Mouse (Mus musculus) MEL (cell line): ENCODE results near the gene Bcap29. TPM values are rescaled to one million over a fixed set of nuclear protein-coding genes. Genes with fewer than 3 reads are reported as not detected.

Source experiments
- DNase-seq: peaks from one replicate; pipeline ENCODE4 v3.0.0; 2011; ENCODE audit warnings: low read depth, low spot score
- H3K27ac ChIP-seq: 2 replicates; pipeline ENCODE4 v1.5.1; 2012; ENCODE audit warnings: low read depth, mild to moderate bottlenecking, control low read depth, low read length, moderate library complexity; ENCODE audit not compliant: control insufficient read depth
- H3K27me3 ChIP-seq, 2 experiments: fragments of 150-350 bp in 1 of 2; sonication (generic) in 1 of 2; 2 replicates each; pipeline ENCODE4 v1.6.1; 2012; ENCODE audit warnings: low read length in 2 of 2, mild to moderate bottlenecking in 2 of 2, improper control_type of control experiment in 1 of 2, moderate library complexity in 1 of 2; ENCODE audit not compliant: insufficient read depth in 2 of 2, control insufficient read depth in 1 of 2
- H3K36me3 ChIP-seq, 2 experiments: 2 replicates each; pipeline ENCODE4 v1.6.1; 2012 to 2014; ENCODE audit warnings: low read length in 2 of 2, improper control_type of control experiment in 1 of 2, inconsistent platforms in 1 of 2, mild to moderate bottlenecking in 1 of 2; ENCODE audit not compliant: insufficient read depth in 2 of 2, control insufficient read depth in 1 of 2
- H3K4me1 ChIP-seq, 2 experiments: fragments of 150-350 bp in 1 of 2; sonication (generic) in 1 of 2; 2 replicates each; pipeline ENCODE4 v1.6.1; 2012; ENCODE audit warnings: low read length in 2 of 2, improper control_type of control experiment in 1 of 2, mild to moderate bottlenecking in 1 of 2; ENCODE audit not compliant: insufficient read depth in 2 of 2, control insufficient read depth in 1 of 2
- H3K4me3 ChIP-seq, 2 experiments: fragments of 150-350 bp in 1 of 2; sonication (generic) in 1 of 2; 2 replicates each; pipeline ENCODE4 v1.5.1; 2012; ENCODE audit warnings: low read depth in 2 of 2, low read length in 2 of 2, mild to moderate bottlenecking in 2 of 2, moderate library complexity in 2 of 2, control low read depth in 1 of 2, improper control_type of control experiment in 1 of 2; ENCODE audit not compliant: control insufficient read depth in 1 of 2, insufficient read depth in 1 of 2
- H3K79me2 ChIP-seq: 2 replicates; pipeline ENCODE4 v1.6.1; 2012; ENCODE audit warnings: mild to moderate bottlenecking, low read length, moderate library complexity; ENCODE audit not compliant: control insufficient read depth, poor library complexity, insufficient read depth
- H3K9ac ChIP-seq: 2 replicates; pipeline ENCODE4 v1.6.1; 2012; ENCODE audit warnings: low read depth, mild to moderate bottlenecking, control low read depth, low read length, moderate library complexity; ENCODE audit not compliant: control insufficient read depth, poor library complexity, severe bottlenecking
- H3K9me3 ChIP-seq: fragments of 150-350 bp; sonication (generic); replicated peaks from 2 replicates; pipeline ENCODE4 v1.6.1; 2012; ENCODE audit warnings: mild to moderate bottlenecking, low read length, improper control_type of control experiment, moderate library complexity; ENCODE audit not compliant: insufficient read depth
- BHLHE40 ChIP-seq: IDR thresholded peaks from 2 replicates; pipeline ENCODE4 v1.6.1; 2012; ENCODE audit warnings: low read depth, mild to moderate bottlenecking, inconsistent platforms, low read length, improper control_type of control experiment, borderline replicate concordance
- CHD2 ChIP-seq: IDR thresholded peaks from 2 replicates; pipeline ENCODE4 v1.6.1; 2011; ENCODE audit warnings: low read length, improper control_type of control experiment
- EP300 ChIP-seq, 2 experiments: IDR thresholded peaks; 2 replicates each; pipeline ENCODE4 v1.6.1; 2011; ENCODE audit warnings: improper control_type of control experiment in 2 of 2, low read length in 2 of 2, low read depth in 1 of 2, mild to moderate bottlenecking in 1 of 2
- ETS1 ChIP-seq: IDR thresholded peaks from 2 replicates; pipeline ENCODE4 v1.6.1; 2012; ENCODE audit warnings: low read depth, mild to moderate bottlenecking, inconsistent platforms, low read length, improper control_type of control experiment, moderate library complexity
- GATA1 ChIP-seq: IDR thresholded peaks from 2 replicates; pipeline ENCODE4 v1.6.1; 2011; ENCODE audit warnings: low read depth, low read length, improper control_type of control experiment
- HCFC1 ChIP-seq: IDR thresholded peaks from 2 replicates; pipeline ENCODE4 v1.6.1; 2012; ENCODE audit warnings: low read depth, mild to moderate bottlenecking, inconsistent platforms, low read length, improper control_type of control experiment, moderate library complexity
- JUND ChIP-seq: IDR thresholded peaks from 2 replicates; pipeline ENCODE4 v1.6.1; 2011; ENCODE audit warnings: low read depth, mild to moderate bottlenecking, improper control_type of control experiment, low read length
- KAT2A ChIP-seq: conservative IDR thresholded peaks from 2 replicates; pipeline ENCODE4 v1.6.1; 2012; ENCODE audit warnings: low read depth, low read length, improper control_type of control experiment, inconsistent platforms
- MAZ ChIP-seq: IDR thresholded peaks from 2 replicates; pipeline ENCODE4 v1.6.1; 2012; ENCODE audit warnings: low read depth, mild to moderate bottlenecking, inconsistent platforms, low read length, improper control_type of control experiment
- MEF2A ChIP-seq: IDR thresholded peaks from 2 replicates; pipeline ENCODE4 v1.6.1; 2014; ENCODE audit warnings: low read depth, mild to moderate bottlenecking, inconsistent platforms, low read length, improper control_type of control experiment; ENCODE audit not compliant: poor library complexity, insufficient replicate concordance, severe bottlenecking; ENCODE audit errors: extremely low read depth
- MXI1 ChIP-seq: IDR thresholded peaks from 2 replicates; pipeline ENCODE4 v1.6.1; 2011; ENCODE audit warnings: mild to moderate bottlenecking, low read depth, low read length, improper control_type of control experiment
- MYB ChIP-seq: IDR thresholded peaks from 2 replicates; pipeline ENCODE4 v1.6.1; 2011; ENCODE audit warnings: mild to moderate bottlenecking, low read depth, low read length, improper control_type of control experiment
- MYC ChIP-seq: IDR thresholded peaks from 2 replicates; pipeline ENCODE4 v1.6.1; 2011; ENCODE audit warnings: low read depth, mild to moderate bottlenecking, low read length, improper control_type of control experiment, moderate library complexity
- NELFE ChIP-seq: IDR thresholded peaks from 2 replicates; pipeline ENCODE4 v1.6.1; 2011; ENCODE audit warnings: low read depth, low read length, improper control_type of control experiment
- NRF1 ChIP-seq: IDR thresholded peaks from 2 replicates; pipeline ENCODE4 v1.6.1; 2014; ENCODE audit warnings: low read depth, mild to moderate bottlenecking, inconsistent platforms, low read length, improper control_type of control experiment, moderate library complexity; ENCODE audit not compliant: poor library complexity, insufficient read depth, severe bottlenecking
- POLR2AphosphoS5 ChIP-seq: IDR thresholded peaks from 2 replicates; pipeline ENCODE4 v1.6.1; 2012; ENCODE audit warnings: low read depth, borderline replicate concordance, mild to moderate bottlenecking, inconsistent platforms, low read length, moderate library complexity, mixed read lengths
- RAD21 ChIP-seq: IDR thresholded peaks from 2 replicates; pipeline ENCODE4 v1.6.1; 2011; ENCODE audit warnings: mild to moderate bottlenecking, low read depth, low read length, improper control_type of control experiment
- RCOR1 ChIP-seq: IDR thresholded peaks from 2 replicates; pipeline ENCODE4 v1.6.1; 2012; ENCODE audit warnings: low read depth, mild to moderate bottlenecking, inconsistent platforms, low read length, improper control_type of control experiment
- SIN3A ChIP-seq: IDR thresholded peaks from 2 replicates; pipeline ENCODE4 v1.6.1; 2012; ENCODE audit warnings: low read length, improper control_type of control experiment, inconsistent platforms
- TAL1 ChIP-seq: IDR thresholded peaks from 2 replicates; pipeline ENCODE4 v1.6.1; 2012; ENCODE audit warnings: mild to moderate bottlenecking, inconsistent platforms, low read length, moderate library complexity, mixed read lengths
- TBP ChIP-seq: IDR thresholded peaks from 2 replicates; pipeline ENCODE4 v1.8.0; 2011; ENCODE audit warnings: low read depth, low read length, improper control_type of control experiment
- USF1 ChIP-seq: IDR thresholded peaks from 2 replicates; pipeline ENCODE4 v1.6.1; 2014; ENCODE audit warnings: low read depth, mild to moderate bottlenecking, inconsistent platforms, low read length, improper control_type of control experiment, moderate library complexity
- USF2 ChIP-seq, 2 experiments: IDR thresholded peaks; 2 replicates each; pipeline ENCODE4 v1.6.1; 2011 to 2012; ENCODE audit warnings: improper control_type of control experiment in 2 of 2, low read length in 2 of 2, borderline replicate concordance in 1 of 2, inconsistent platforms in 1 of 2, low read depth in 1 of 2, mild to moderate bottlenecking in 1 of 2; ENCODE audit not compliant: insufficient read depth in 1 of 2
- ZC3H11A ChIP-seq: IDR thresholded peaks from 2 replicates; pipeline ENCODE4 v1.6.1; 2012; ENCODE audit warnings: low read depth, mild to moderate bottlenecking, inconsistent platforms, low read length, improper control_type of control experiment
- ZKSCAN1 ChIP-seq: IDR thresholded peaks from 2 replicates; pipeline ENCODE4 v1.6.1; 2012; ENCODE audit warnings: low read depth, mild to moderate bottlenecking, inconsistent platforms, low read length, improper control_type of control experiment, moderate library complexity
- ZMIZ1 ChIP-seq: IDR thresholded peaks from 2 replicates; pipeline ENCODE4 v1.6.1; 2012; ENCODE audit warnings: low read depth, mild to moderate bottlenecking, inconsistent platforms, low read length, improper control_type of control experiment, moderate library complexity
- polyA plus RNA-seq, 2 experiments: library from polyadenylated mRNA; stranded (reverse) in 1 of 2; unstranded in 1 of 2; fragments of >175 nt in 1 of 2; fragments of >200 nt in 1 of 2; gene quantifications; 2 replicates each; pipeline versions ENCODE4 v1.2.1 to v1.2.4; 2012; ENCODE audit warnings: low replicate concordance in 2 of 2, low read depth in 1 of 2; ENCODE audit not compliant: insufficient read length in 2 of 2, insufficient read depth in 1 of 2, missing spikeins in 1 of 2
- total RNA-seq: library from RNA; depleted of rRNA; stranded (reverse); fragments of 300-350 nt; gene quantifications from 2 replicates; pipeline ENCODE4 v1.2.3, GENCODE M21; 2012

The Bcap29 gene
- total and polyA plus RNA-seq, 3 experiments = 34.0 to 63.4 TPM; not detected in 1

- TF ChIP-seq MAZ (no peak), NRF1 (no peak), ZMIZ1 (no peak), ETS1 (no peak), RCOR1 (no peak), POLR2AphosphoS5 (no peak), CHD2 (no peak), GATA1 (no peak), RAD21 (no peak), BHLHE40 (no peak), ZKSCAN1 (no peak), SIN3A (no peak), MYB (no peak), JUND (no peak), HCFC1 (no peak), TBP (no peak)
- H3K27ac ChIP-seq = no peak overlapping the region
- DNase-seq = no peak
- no peaks in the 10 kb centered on the region for H3K79me2 ChIP-seq
- H3K4me3 ChIP-seq = no peak overlapping the region
- H3K9me3 ChIP-seq = no peaks in the 10 kb centered on the region
- H3K36me3 ChIP-seq = no peaks in the 10 kb centered on the region
- no peaks in the 10 kb centered on the region for H3K4me1 ChIP-seq
- no peak overlapping the region for H3K9ac ChIP-seq
- H3K27me3 ChIP-seq = no peaks in the 10 kb centered on the region
Measured at GRCm38 (mm10) chr12:31560712-31561111, 73.7 kb downstream of the Bcap29 start.

- no peaks in the 10 kb centered on the region for H3K4me1 ChIP-seq
- TF ChIP-seq KAT2A (no peak), ZC3H11A (no peak), USF1 (no peak), RCOR1 (no peak), NELFE (no peak), POLR2AphosphoS5 (no peak), TBP (no peak), HCFC1 (no peak), MXI1 (no peak), GATA1 (no peak), MEF2A (no peak), ZKSCAN1 (no peak), TAL1 (no peak), EP300 (IDR thresholded peaks at IDR 0.05; ENCODE audit: low read depth in 1 of 2, low read length in 2 of 2) (no peak), BHLHE40 (no peak), USF2 (IDR thresholded peaks at IDR 0.05; ENCODE audit: borderline replicate concordance in 1 of 2, insufficient read depth in 1 of 2, low read depth in 1 of 2, low read length in 2 of 2) (no peak), MAZ (no peak), MYB (no peak), MYC (no peak), ZMIZ1 (no peak)
- H3K27ac ChIP-seq = no peak overlapping the region
- no peaks in the 10 kb centered on the region for H3K27me3 ChIP-seq
- no peaks in the 10 kb centered on the region for H3K79me2 ChIP-seq
- H3K9ac ChIP-seq = no peak overlapping the region
- no peak for DNase-seq
- no peaks in the 10 kb centered on the region for H3K9me3 ChIP-seq
- H3K4me3 ChIP-seq = no peak overlapping the region
- H3K36me3 ChIP-seq = no peaks in the 10 kb centered on the region
Measured at GRCm38 (mm10) chr12:31560002-31560401, 74.5 kb downstream of the Bcap29 start.
